Mouse (Mus musculus): ENCODE results near the gene Ssbp3.

DNA sequence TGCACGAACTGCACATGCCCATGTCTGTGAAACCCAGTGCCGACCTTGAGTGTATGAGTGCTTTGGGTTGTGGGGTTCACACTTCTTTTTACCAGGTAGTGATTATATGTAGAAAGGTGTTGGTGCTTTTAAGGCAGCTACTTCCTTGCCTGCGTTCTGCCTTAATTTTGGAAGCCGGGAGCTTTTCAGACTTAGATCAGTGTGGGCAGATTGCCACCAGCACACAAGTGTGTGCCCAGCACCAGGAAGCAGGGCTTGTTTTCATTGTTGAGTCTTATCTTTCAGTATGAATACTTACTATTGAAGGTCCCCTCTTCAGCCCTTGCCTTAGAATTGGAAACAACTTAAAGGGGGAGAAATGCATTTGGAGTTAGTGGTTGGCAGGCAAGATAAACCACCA lies 32.0 kb downstream of the Ssbp3 start:
- TF ChIP-seq CTCF (IDR thresholded peaks at IDR 0.05; ENCODE audit: borderline replicate concordance, extremely low read depth, insufficient read depth, insufficient read length), result no peak
- no peak for TF ChIP-seq POLR2A (IDR thresholded peaks at IDR 0.05; ENCODE audit: borderline replicate concordance, extremely low read depth, insufficient read depth, insufficient read length, poor library complexity, severe bottlenecking)

Data from brain, embryonic 14.5 days (tissue).